Mouse (Mus musculus) ES-E14 (cell line): Measurements from ENCODE around the gene Panx3.

Experiments used
- CHD2 ChIP-seq: IDR thresholded peaks from 2 replicates; pipeline ENCODE4 v1.6.1; 2014; ENCODE audit warnings: mild to moderate bottlenecking, low read depth, low read length, inconsistent platforms
- MAFK ChIP-seq: IDR thresholded peaks from 2 replicates; pipeline ENCODE4 v1.6.1; 2014; ENCODE audit warnings: mild to moderate bottlenecking, low read depth, low read length, inconsistent platforms; ENCODE audit not compliant: insufficient read depth
- ZC3H11A ChIP-seq: IDR thresholded peaks from 2 replicates; pipeline ENCODE4 v1.6.1; 2012; ENCODE audit warnings: low read depth, mild to moderate bottlenecking, inconsistent platforms, low read length, borderline replicate concordance
- ZNF384 ChIP-seq: IDR thresholded peaks from 2 replicates; pipeline ENCODE4 v1.6.1; 2012; ENCODE audit warnings: low read depth, low read length, inconsistent platforms

GRCm38 (mm10) chr9:37663210-37663609 is 5.8 kb downstream of the Panx3 start:
- TF ChIP-seq MAFK = no peak
- no peak for TF ChIP-seq CHD2
- TF ChIP-seq ZNF384 = no peak
- no peak for TF ChIP-seq ZC3H11A
